Mouse (Mus musculus): Measurements from ENCODE around the gene Rexo4.

DNA sequence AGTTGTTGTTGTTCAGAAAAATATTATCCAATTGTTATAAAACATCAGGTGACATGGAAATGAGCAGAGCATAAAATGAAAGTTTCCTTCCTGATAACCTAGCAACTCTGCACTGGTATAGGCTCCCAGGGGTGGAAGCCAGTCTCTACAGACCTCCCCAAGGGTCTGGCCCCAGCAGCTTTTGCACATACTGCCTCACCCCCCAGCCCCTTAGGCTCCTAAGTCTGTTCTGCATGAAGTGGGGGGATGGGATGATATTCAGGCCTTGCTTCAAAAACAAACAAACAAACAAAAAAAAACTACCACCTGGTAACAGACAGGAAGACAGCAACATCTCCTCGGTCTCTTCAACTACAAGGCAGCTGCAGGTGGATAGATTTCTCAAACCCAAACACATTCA lies 16.2 kb upstream of the Rexo4 start:
- TF ChIP-seq CTCF (IDR thresholded peaks at IDR 0.05; ENCODE audit: low read depth), result no peak
- TF ChIP-seq EP300 (IDR thresholded peaks at IDR 0.05; ENCODE audit: low read depth), result no peak
